ENCODE assay signal across 29 mouse cellular contexts in genomic region chr10:98974645-98975044, GRCm38 (mm10).
DNase-seq lines count a peak whose midpoint lies in the region; ATAC-seq and TF ChIP-seq lines count a peak whose summit lies in the region.
"Had no signal": no experiment of that assay in that cellular context is flagged by ENCODE, and none has a peak within 500 bp of the region (broad histone marks: within the 10 kb centered on the region; RNA-seq: fewer than 3 reads in every experiment).

No protein-coding gene starts in this region.

- no peaks in the 10 kb centered on the region for H3K27me3 ChIP-seq in lung, postnatal 0 days (replicated peaks; ENCODE audit: insufficient read depth, low read length)
- H3K27me3 ChIP-seq: CH12.LX; embryonic facial prominence, embryonic 12.5 days; embryonic facial prominence, embryonic 15.5 days; heart, embryonic 12.5 days; heart, embryonic 15.5 days; hindbrain, embryonic 13.5 days had no signal

- ATAC-seq in lung, postnatal 0 days, result peak; percentile 39
- 0 out of 2 replicates have a peak, but pooled peaks have one; percentile 18 for ATAC-seq in megakaryocyte-erythroid progenitor cell, adult 5-6 weeks (replicated peaks; ENCODE audit: low FRiP score, low TSS enrichment, poor library complexity, severe bottlenecking)
- ATAC-seq: forebrain, embryonic 14.5 days; forebrain, postnatal 0 days; hindbrain, embryonic 16.5 days had no signal

- H3K27ac ChIP-seq in lung, postnatal 0 days (ENCODE audit: low read length), result no peak overlapping the region
- H3K27ac ChIP-seq: embryonic facial prominence, embryonic 12.5 days; embryonic facial prominence, embryonic 15.5 days; gastrocnemius, adult 2 months; heart, adult 2 months; heart, embryonic 15.5 days; hindbrain, embryonic 10.5 days; hindbrain, embryonic 13.5 days had no signal

- no peak for DNase-seq in lung, postnatal 0 days (ENCODE audit: low spot score)
- DNase-seq in lung, adult 18-20 months, result no peak
- DNase-seq in 3134 (ENCODE audit: extremely low read depth, insufficient read length, low spot score), result peak; percentile 9
- peak; percentile 30 for DNase-seq in 3T3-L1 (ENCODE audit: low read depth, low spot score)
- DNase-seq in left cerebral cortex, adult 18-20 months (ENCODE audit: low spot score in 2 of 2), result no peak
- DNase-seq: adrenal gland, adult 2 months; adrenal gland, postnatal 14 days; B cell, adult 2 months; cerebellum, adult 11 months; cerebellum, adult 2 months; cerebellum, adult 9-11 months; cerebellum, postnatal 25 days; forebrain, postnatal 0 days; gastrocnemius, adult 2 months; gastrocnemius, postnatal 14 days; heart, adult 2 months; heart, postnatal 10 days; heart, postnatal 36 days had no signal

- no peak overlapping the region for H3K4me2 ChIP-seq in lung, postnatal 0 days (replicated peaks; ENCODE audit: low read depth, low read length)
- H3K4me2 ChIP-seq: embryonic facial prominence, embryonic 12.5 days; embryonic facial prominence, embryonic 15.5 days; heart, embryonic 12.5 days; heart, embryonic 15.5 days; hindbrain, embryonic 13.5 days had no signal

- H3K36me3 ChIP-seq in lung, postnatal 0 days (ENCODE audit: insufficient read depth, low read length), result no peaks in the 10 kb centered on the region
- H3K36me3 ChIP-seq: embryonic facial prominence, embryonic 12.5 days; embryonic facial prominence, embryonic 15.5 days; heart, embryonic 15.5 days had no signal

- 78% methylated on average over 3 of the region's 3 CpGs for WGBS in lung, postnatal 0 days

- H3K9ac ChIP-seq in lung, postnatal 0 days (replicated peaks; ENCODE audit: low read depth), result no peak overlapping the region
- H3K9ac ChIP-seq: embryonic facial prominence, embryonic 12.5 days; embryonic facial prominence, embryonic 15.5 days; forebrain, postnatal 0 days; heart, embryonic 12.5 days; heart, embryonic 15.5 days; hindbrain, embryonic 13.5 days had no signal

- no peaks in the 10 kb centered on the region for H3K9me3 ChIP-seq in lung, postnatal 0 days (ENCODE audit: low read length)
- H3K9me3 ChIP-seq: embryonic facial prominence, embryonic 12.5 days; embryonic facial prominence, embryonic 15.5 days; G1E; heart, embryonic 12.5 days; heart, embryonic 15.5 days; hindbrain, embryonic 10.5 days; hindbrain, embryonic 13.5 days had no signal

- H3K4me1 ChIP-seq in lung, postnatal 0 days (ENCODE audit: insufficient read depth, low read depth, low read length), result peaks cover 11% of the 10 kb centered on the region; the same call in 1 of the 2 replicates

- H3K4me3 ChIP-seq in lung, postnatal 0 days (ENCODE audit: low read depth, low read length), result no peak overlapping the region
- H3K4me3 ChIP-seq: embryonic facial prominence, embryonic 12.5 days; embryonic facial prominence, embryonic 15.5 days; gastrocnemius, adult 2 months; heart, adult 2 months; heart, embryonic 12.5 days; heart, embryonic 15.5 days; hindbrain, embryonic 10.5 days; hindbrain, embryonic 13.5 days had no signal

- TF ChIP-seq CTCF in lung, postnatal 0 days (IDR thresholded peaks at IDR 0.05), result no peak

- peak; percentile 59; the same call in 1 of the 2 replicates for TF ChIP-seq EP300 in lung, postnatal 0 days (IDR thresholded peaks at IDR 0.05)

Comparison
In these comparisons a context has a peak if more than half of its experiments do, and no peak if none do; other contexts are left out.
1. DNase-seq: peak in 3134 (single experiment) and 3T3-L1 (single experiment); none in lung, postnatal 0 days (single experiment), lung, adult 18-20 months (0 of 2) and left cerebral cortex, adult 18-20 months (0 of 2).